Mouse (Mus musculus) stomach, embryonic 16.5 days (tissue): Measurements from ENCODE around the gene Vmn1r132. TPM values are rescaled to one million over a fixed set of nuclear protein-coding genes. Genes with fewer than 3 reads are reported as not detected.
"Not testable (repeated sequence)": the region's sequence is repeated elsewhere in the genome, so short reads cannot be mapped to it uniquely, and the experiment has no call there.

Experiments used
- ATAC-seq: fragments of 200-750 bp; cut with Nextera tagmentation; 2 replicates; pipeline ENCODE4 v1.8.0; 2017; ENCODE audit warnings: moderate number of reproducible peaks, moderate TSS enrichment; ENCODE audit not compliant: insufficient read depth, low FRiP score
- H3K27ac ChIP-seq: fragments of 300-500 bp; sonication (generic); 2 replicates; pipeline ENCODE4 v1.5.1; 2014; ENCODE audit warnings: low read length
- H3K27me3 ChIP-seq: fragments of 300-500 bp; sonication (generic); 2 replicates; pipeline ENCODE4 v1.6.1; 2014; ENCODE audit warnings: low read length, control low read depth, mixed read lengths; ENCODE audit not compliant: control insufficient read depth, insufficient read depth
- H3K36me3 ChIP-seq: fragments of 300-500 bp; sonication (generic); 2 replicates; pipeline ENCODE4 v1.6.1; 2014; ENCODE audit warnings: low read length; ENCODE audit not compliant: control insufficient read depth, insufficient read depth
- H3K4me1 ChIP-seq: fragments of 300-500 bp; sonication (generic); 2 replicates; pipeline ENCODE4 v1.6.1; 2014; ENCODE audit warnings: low read length, control low read depth, mixed read lengths; ENCODE audit not compliant: control insufficient read depth, insufficient read depth
- H3K4me2 ChIP-seq: fragments of 300-500 bp; sonication (generic); 2 replicates; pipeline ENCODE4 v1.6.1; 2014; ENCODE audit warnings: low read depth, low read length, mixed read lengths
- H3K4me3 ChIP-seq: fragments of 300-500 bp; sonication (generic); replicated peaks from 2 replicates; pipeline ENCODE4 v1.5.1; 2014; ENCODE audit warnings: mild to moderate bottlenecking, low read length
- H3K9ac ChIP-seq: fragments of 300-500 bp; sonication (generic); 2 replicates; pipeline ENCODE4 v1.6.1; 2014; ENCODE audit warnings: low read length
- H3K9me3 ChIP-seq: fragments of 300-500 bp; sonication (generic); replicated peaks from 2 replicates; pipeline ENCODE4 v1.6.1; 2016; ENCODE audit warnings: low read length, control low read depth; ENCODE audit not compliant: control insufficient read depth
- WGBS: fragments of 180-500 bp; shearing (Covaris S2); extraction: QIAGEN DNeasy Blood & Tissue Kit; methylation state at CpG from one replicate; pipeline ENCODE4 v1.1.7; 2014; 5-methylcytosine and 5-hydroxymethylcytosine counted together
- polyA plus RNA-seq: library from polyadenylated mRNA; unstranded; fragments of >200 nt; fragmentation: Nextera tagmentation; extraction: Ambion mirVana; gene quantifications from 2 replicates; pipeline ENCODE4 v1.2.1, GENCODE M21; 2015

Vmn1r132 gene
- polyA plus RNA-seq: not detected in 2 replicates

GRCm38 (mm10) chr7:21613792-21614191 lies at the start of gene Vmn1r132:
Vmn1r132 (plus strand) TSS chr7:21614092.
- not testable (repeated sequence) for H3K9ac ChIP-seq, H3K9me3 ChIP-seq, H3K36me3 ChIP-seq, H3K4me3 ChIP-seq, H3K27me3 ChIP-seq, ATAC-seq, H3K4me2 ChIP-seq, H3K4me1 ChIP-seq, H3K27ac ChIP-seq
- WGBS: no CpG with 5 or more reads among the region's 3 CpGs

Other genes with a start within 250 kb of the Vmn1r132 start
- gene Gm6882, start 181.3 kb upstream of the Vmn1r132 start, polyA plus RNA-seq: not detected in 2 replicates
- not detected in 2 replicates for gene Vmn1r130, start 102.3 kb upstream of the Vmn1r132 start, polyA plus RNA-seq
- gene Vmn1r131, start 68.0 kb upstream of the Vmn1r132 start, polyA plus RNA-seq: not detected in 2 replicates
- not detected in 2 replicates for gene Gm4175, start 147.4 kb downstream of the Vmn1r132 start, polyA plus RNA-seq
- not detected in 2 replicates for gene Gm4177, start 182.6 kb downstream of the Vmn1r132 start, polyA plus RNA-seq
- gene Vmn1r135, start 218.3 kb downstream of the Vmn1r132 start, polyA plus RNA-seq: not detected in 2 replicates
- gene Gm5725, start 230.2 kb downstream of the Vmn1r132 start, polyA plus RNA-seq: not detected in 2 replicates